Mouse (Mus musculus) limb, embryonic 11.5 days (tissue): ENCODE measurements around the gene Egfem1. TPM values are rescaled to one million over a fixed set of nuclear protein-coding genes. Genes with fewer than 3 reads are reported as not detected.

Experiments
- ATAC-seq: fragments of 200-750 bp; cut with Nextera tagmentation; 2 replicates; pipeline ENCODE4 v1.8.0; 2017; ENCODE audit warnings: low read depth; ENCODE audit not compliant: insufficient number of reproducible peaks, low FRiP score, low TSS enrichment
- DNase-seq: peaks from one replicate; pipeline ENCODE4 v3.0.0-alpha.2; 2015; ENCODE audit warnings: low spot score
- H3K27ac ChIP-seq: fragments of 300-500 bp; sonication (generic); replicated peaks from 2 replicates; pipeline ENCODE4 v1.5.1; 2014; ENCODE audit warnings: low read depth, mild to moderate bottlenecking, low read length
- H3K27me3 ChIP-seq: fragments of 300-500 bp; sonication (generic); 2 replicates; pipeline ENCODE4 v1.6.1; 2014; ENCODE audit warnings: mild to moderate bottlenecking, low read length, mixed read lengths; ENCODE audit not compliant: control insufficient read depth, insufficient read depth
- H3K36me3 ChIP-seq: fragments of 300-500 bp; sonication (generic); 2 replicates; pipeline ENCODE4 v1.6.1; 2014; ENCODE audit warnings: mild to moderate bottlenecking, low read length, moderate library complexity, mixed read lengths; ENCODE audit not compliant: control insufficient read depth, insufficient read depth
- H3K4me1 ChIP-seq: fragments of 300-500 bp; sonication (generic); 2 replicates; pipeline ENCODE4 v1.6.1; 2014; ENCODE audit warnings: low read length, mixed read lengths; ENCODE audit not compliant: control insufficient read depth, insufficient read depth
- H3K4me2 ChIP-seq: fragments of 300-500 bp; sonication (generic); 2 replicates; pipeline ENCODE4 v1.6.1; 2014; ENCODE audit warnings: low read depth, mild to moderate bottlenecking, moderate library complexity; ENCODE audit not compliant: severe bottlenecking
- H3K4me3 ChIP-seq: fragments of 300-500 bp; sonication (generic); 2 replicates; pipeline ENCODE4 v1.5.1; 2014; ENCODE audit warnings: low read depth, low read length
- H3K9ac ChIP-seq: fragments of 300-500 bp; sonication (generic); 2 replicates; pipeline ENCODE4 v1.6.1; 2014; ENCODE audit warnings: mild to moderate bottlenecking, low read length
- H3K9me3 ChIP-seq: fragments of 300-500 bp; sonication (generic); 2 replicates; pipeline ENCODE4 v1.6.1; 2016; ENCODE audit warnings: low read length; ENCODE audit not compliant: control insufficient read depth
- WGBS: fragments of 180-500 bp; shearing (Covaris S2); extraction: QIAGEN DNeasy Blood & Tissue Kit; methylation state at CpG from one replicate; pipeline ENCODE4 v1.1.7; 2014; 5-methylcytosine and 5-hydroxymethylcytosine counted together
- polyA plus RNA-seq: library from polyadenylated mRNA; unstranded; fragments of >200 nt; fragmentation: Nextera tagmentation; extraction: Ambion mirVana; gene quantifications from 2 replicates; pipeline ENCODE4 v1.2.1, GENCODE M21; 2014

Gene Egfem1
- polyA plus RNA-seq, 1 experiment from 2014 or later: 4.2 TPM

- Histone ChIP-seq H3K36me3 (no peaks in the 10 kb centered on the region), H3K9me3 (no peaks in the 10 kb centered on the region), H3K27ac (no peak overlapping the region), H3K9ac (no peak overlapping the region), H3K27me3 (no peaks in the 10 kb centered on the region), H3K4me1 (no peaks in the 10 kb centered on the region), H3K4me2 (no peak overlapping the region), H3K4me3 (no peak overlapping the region)
- DNase-seq: no peak
- WGBS: 75% methylated on average over 4 of the region's 4 CpGs
- no peak for ATAC-seq
Measured at GRCm38 (mm10) chr3:29169003-29169402, 87.2 kb downstream of the Egfem1 start.

- no peak overlapping the region for H3K4me3 ChIP-seq
- no peak overlapping the region for H3K9ac ChIP-seq
- H3K27me3 ChIP-seq: no peaks in the 10 kb centered on the region
- no peaks in the 10 kb centered on the region for H3K9me3 ChIP-seq
- no peaks in the 10 kb centered on the region for H3K4me1 ChIP-seq
- H3K36me3 ChIP-seq: no peaks in the 10 kb centered on the region
- DNase-seq (no peak), ATAC-seq (no peak)
- no peak overlapping the region for H3K4me2 ChIP-seq
- H3K27ac ChIP-seq: no peak overlapping the region
Measured at GRCm38 (mm10) chr3:29176991-29177390, 95.2 kb downstream of the Egfem1 start.

- peaks cover 4% of the 10 kb centered on the region; the same call in 1 of the 2 replicates for H3K4me1 ChIP-seq
- no peaks in the 10 kb centered on the region for H3K9me3 ChIP-seq
- no peaks in the 10 kb centered on the region for H3K27me3 ChIP-seq
- no peak overlapping the region for H3K4me3 ChIP-seq
- DNase-seq: no peak
- no peak overlapping the region for H3K4me2 ChIP-seq
- 88% methylated on average over 10 of the region's 10 CpGs for WGBS
- H3K27ac ChIP-seq: no peak overlapping the region; the same call in 1 of the 2 replicates
- ATAC-seq: no peak
- H3K36me3 ChIP-seq: no peaks in the 10 kb centered on the region
- no peak overlapping the region for H3K9ac ChIP-seq
Measured at GRCm38 (mm10) chr3:29182988-29183387, 101.2 kb downstream of the Egfem1 start.

- Histone ChIP-seq H3K4me1 (peaks cover 4% of the 10 kb centered on the region; the same call in 1 of the 2 replicates), H3K4me2 (no peak overlapping the region), H3K9me3 (no peaks in the 10 kb centered on the region), H3K27ac (no peak overlapping the region), H3K4me3 (no peak overlapping the region), H3K27me3 (no peaks in the 10 kb centered on the region), H3K36me3 (no peaks in the 10 kb centered on the region), H3K9ac (no peak overlapping the region)
- 37% methylated on average over 7 of the region's 7 CpGs for WGBS
- ATAC-seq (peak; percentile 83), DNase-seq (peak; percentile 54)
Measured at GRCm38 (mm10) chr3:29183615-29184198, 101.9 kb downstream of the Egfem1 start.

GRCm38 (mm10) chr3:29184486-29185241 is 102.8 kb downstream of the Egfem1 start:
- no peaks in the 10 kb centered on the region for H3K9me3 ChIP-seq
- no peaks in the 10 kb centered on the region for H3K27me3 ChIP-seq
- no peak overlapping the region for H3K4me2 ChIP-seq
- H3K36me3 ChIP-seq: no peaks in the 10 kb centered on the region
- 84% methylated on average over 7 of the region's 7 CpGs for WGBS
- no peak overlapping the region for H3K27ac ChIP-seq
- H3K4me1 ChIP-seq: peaks cover 4% of the 10 kb centered on the region; the same call in 1 of the 2 replicates
- no peak for ATAC-seq
- H3K9ac ChIP-seq: no peak overlapping the region
- H3K4me3 ChIP-seq: no peak overlapping the region
- DNase-seq: no peak

GRCm38 (mm10) chr3:29190263-29190662 is 108.4 kb downstream of the Egfem1 start:
- H3K4me1 ChIP-seq: no peaks in the 10 kb centered on the region
- H3K9ac ChIP-seq: no peak overlapping the region
- H3K27ac ChIP-seq: no peak overlapping the region
- no peaks in the 10 kb centered on the region for H3K9me3 ChIP-seq
- H3K36me3 ChIP-seq: no peaks in the 10 kb centered on the region
- H3K27me3 ChIP-seq: no peaks in the 10 kb centered on the region
- WGBS: 81% methylated on average over 6 of the region's 6 CpGs
- no peak overlapping the region for H3K4me2 ChIP-seq
- ATAC-seq (no peak), DNase-seq (no peak)
- no peak overlapping the region for H3K4me3 ChIP-seq

GRCm38 (mm10) chr3:29197727-29198512 is 116.1 kb downstream of the Egfem1 start:
- Histone ChIP-seq H3K27ac (no peak overlapping the region), H3K27me3 (no peaks in the 10 kb centered on the region), H3K9ac (no peak overlapping the region), H3K4me1 (no peaks in the 10 kb centered on the region), H3K9me3 (no peaks in the 10 kb centered on the region), H3K4me2 (no peak overlapping the region), H3K36me3 (no peaks in the 10 kb centered on the region), H3K4me3 (no peak overlapping the region)
- DNase-seq: no peak
- peak; percentile 57 for ATAC-seq
- WGBS: 60% methylated on average over 10 of the region's 10 CpGs

- DNase-seq (no peak), ATAC-seq (no peak)
- Histone ChIP-seq H3K4me1 (no peaks in the 10 kb centered on the region), H3K9me3 (no peaks in the 10 kb centered on the region), H3K27me3 (no peaks in the 10 kb centered on the region), H3K4me3 (no peak overlapping the region), H3K9ac (no peak overlapping the region), H3K27ac (no peak overlapping the region), H3K36me3 (no peaks in the 10 kb centered on the region), H3K4me2 (no peak overlapping the region)
- 85% methylated on average over 8 of the region's 8 CpGs for WGBS
Measured at GRCm38 (mm10) chr3:29200601-29201000, 118.8 kb downstream of the Egfem1 start.
